Mouse (Mus musculus) midbrain, embryonic 15.5 days (tissue): ENCODE results near the gene Zfp638. TPM values are rescaled to one million over a fixed set of nuclear protein-coding genes. Genes with fewer than 3 reads are reported as not detected.

ENCODE experiments used
- ATAC-seq: fragments of 200-750 bp; cut with Nextera tagmentation; replicated peaks from 2 replicates; pipeline ENCODE4 v1.8.0; 2017; ENCODE audit warnings: moderate TSS enrichment
- H3K27ac ChIP-seq: fragments of 300-500 bp; sonication (generic); 2 replicates; pipeline ENCODE4 v1.5.1; 2015; ENCODE audit warnings: mild to moderate bottlenecking, inconsistent platforms
- H3K27me3 ChIP-seq: fragments of 300-500 bp; sonication (generic); replicated peaks from 2 replicates; pipeline ENCODE4 v1.6.1; 2015; ENCODE audit warnings: inconsistent platforms
- H3K36me3 ChIP-seq: fragments of 300-500 bp; sonication (generic); replicated peaks from 2 replicates; pipeline ENCODE4 v1.6.1; 2015; ENCODE audit warnings: inconsistent platforms
- H3K4me1 ChIP-seq: fragments of 300-500 bp; sonication (generic); 2 replicates; pipeline ENCODE4 v1.6.1; 2015; ENCODE audit warnings: inconsistent platforms
- H3K4me2 ChIP-seq: fragments of 300-500 bp; sonication (generic); 2 replicates; pipeline ENCODE4 v1.6.1; 2015; ENCODE audit warnings: inconsistent platforms, mild to moderate bottlenecking, moderate library complexity
- H3K4me3 ChIP-seq: fragments of 300-500 bp; sonication (generic); 2 replicates; pipeline ENCODE4 v1.5.1; 2015; ENCODE audit warnings: mild to moderate bottlenecking, inconsistent platforms
- H3K9ac ChIP-seq: fragments of 300-500 bp; sonication (generic); 2 replicates; pipeline ENCODE4 v1.6.1; 2015; ENCODE audit warnings: mild to moderate bottlenecking, inconsistent platforms
- H3K9me3 ChIP-seq: fragments of 300-500 bp; sonication (generic); 2 replicates; pipeline ENCODE4 v1.6.1; 2016; ENCODE audit warnings: inconsistent platforms
- WGBS: fragments of 180-500 bp; shearing (Covaris S2); methylation state at CpG from one replicate; pipeline ENCODE4 v1.1.7; 2015; ENCODE audit warnings: mixed read lengths; 5-methylcytosine and 5-hydroxymethylcytosine counted together
- polyA plus RNA-seq: library from polyadenylated mRNA; unstranded; fragments of >200 nt; fragmentation: Nextera tagmentation; extraction: Ambion mirVana; gene quantifications from 2 replicates; pipeline ENCODE4 v1.2.1, GENCODE M21; 2015

Gene Zfp638
- polyA plus RNA-seq, 1 experiment from 2014 or later = 76.5 TPM

DNA sequence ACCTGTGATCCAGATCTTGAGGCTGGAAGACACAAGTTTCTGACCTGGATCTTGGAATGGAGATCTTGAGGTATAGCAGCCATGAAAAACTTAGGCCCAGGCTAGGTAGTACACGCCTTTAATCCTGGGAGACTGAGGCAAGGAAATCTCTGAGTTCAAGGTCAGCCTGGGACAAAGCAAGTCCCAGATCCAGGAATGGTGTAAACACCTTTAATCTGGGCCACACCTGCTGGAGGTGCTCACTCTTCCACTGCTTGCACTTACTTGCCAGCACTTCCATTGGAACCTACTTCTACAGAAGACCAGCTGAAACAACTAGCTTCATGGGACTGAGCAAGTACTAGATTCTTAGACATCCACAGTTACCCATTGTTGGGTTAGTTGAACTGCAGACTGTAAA is 26.2 kb downstream of the Zfp638 start:
- ATAC-seq = no peak
- H3K4me3 ChIP-seq = no peak overlapping the region
- no peaks in the 10 kb centered on the region for H3K27me3 ChIP-seq
- H3K36me3 ChIP-seq = no peaks in the 10 kb centered on the region
- no peaks in the 10 kb centered on the region for H3K9me3 ChIP-seq
- H3K9ac ChIP-seq = no peak overlapping the region
- no peaks in the 10 kb centered on the region for H3K4me1 ChIP-seq
- H3K4me2 ChIP-seq = no peak overlapping the region
- WGBS = 84% methylated on average over 1 of the region's 1 CpGs
- no peak overlapping the region for H3K27ac ChIP-seq

DNA sequence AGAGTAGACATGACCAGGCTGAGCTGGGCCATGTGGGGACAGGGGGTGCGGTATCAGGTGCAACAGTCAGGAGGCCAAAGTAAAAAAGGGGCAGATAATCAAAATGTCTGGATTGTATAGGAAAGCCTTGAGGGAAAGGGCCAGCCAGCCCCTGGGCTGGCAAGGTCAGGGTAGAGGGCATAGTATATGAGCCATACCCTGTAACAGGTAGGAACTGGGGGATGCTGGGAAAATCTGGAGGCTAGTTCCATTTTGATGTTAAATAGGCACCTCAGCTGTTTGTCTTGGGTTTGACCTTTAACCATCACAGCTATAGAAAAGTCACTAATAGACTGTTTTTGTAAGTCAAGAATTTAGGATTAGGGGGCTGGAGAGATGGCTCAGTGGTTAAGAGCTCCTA is 26.7 kb downstream of the Zfp638 start:
- 97% methylated on average over 1 of the region's 1 CpGs for WGBS
- no peak for ATAC-seq
- Histone ChIP-seq H3K4me1 (no peaks in the 10 kb centered on the region), H3K27ac (no peak overlapping the region), H3K4me2 (no peak overlapping the region), H3K4me3 (no peak overlapping the region), H3K9ac (no peak overlapping the region), H3K9me3 (no peaks in the 10 kb centered on the region), H3K36me3 (no peaks in the 10 kb centered on the region), H3K27me3 (no peaks in the 10 kb centered on the region)

- H3K9ac ChIP-seq = no peak overlapping the region
- H3K27me3 ChIP-seq = no peaks in the 10 kb centered on the region
- no peak for ATAC-seq
- H3K36me3 ChIP-seq = no peaks in the 10 kb centered on the region
- no peak overlapping the region for H3K4me3 ChIP-seq
- H3K4me1 ChIP-seq = no peaks in the 10 kb centered on the region
- no peak overlapping the region for H3K27ac ChIP-seq
- H3K9me3 ChIP-seq = no peaks in the 10 kb centered on the region
- 69% methylated on average over 4 of the region's 4 CpGs for WGBS
- H3K4me2 ChIP-seq = no peak overlapping the region
These were observed 32.2 kb downstream of the Zfp638 start for GRCm38 (mm10) chr6:83899142-83899541.

- H3K9ac ChIP-seq = no peak overlapping the region
- H3K4me1 ChIP-seq = no peaks in the 10 kb centered on the region
- H3K27ac ChIP-seq = no peak overlapping the region
- H3K9me3 ChIP-seq = no peaks in the 10 kb centered on the region
- no peaks in the 10 kb centered on the region for H3K36me3 ChIP-seq
- no peak for ATAC-seq
- 72% methylated on average over 1 of the region's 1 CpGs for WGBS
- no peak overlapping the region for H3K4me2 ChIP-seq
- no peak overlapping the region for H3K4me3 ChIP-seq
- H3K27me3 ChIP-seq = no peaks in the 10 kb centered on the region
These were observed 38.4 kb downstream of the Zfp638 start for GRCm38 (mm10) chr6:83905276-83905675.

GRCm38 (mm10) chr6:83906659-83907058 is 39.8 kb downstream of the Zfp638 start:
- no peak overlapping the region for H3K4me2 ChIP-seq
- H3K36me3 ChIP-seq = no peaks in the 10 kb centered on the region
- ATAC-seq = no peak
- H3K4me1 ChIP-seq = no peaks in the 10 kb centered on the region
- no peak overlapping the region for H3K4me3 ChIP-seq
- no peak overlapping the region for H3K27ac ChIP-seq
- no peak overlapping the region for H3K9ac ChIP-seq
- no peaks in the 10 kb centered on the region for H3K27me3 ChIP-seq
- H3K9me3 ChIP-seq = no peaks in the 10 kb centered on the region

DNA sequence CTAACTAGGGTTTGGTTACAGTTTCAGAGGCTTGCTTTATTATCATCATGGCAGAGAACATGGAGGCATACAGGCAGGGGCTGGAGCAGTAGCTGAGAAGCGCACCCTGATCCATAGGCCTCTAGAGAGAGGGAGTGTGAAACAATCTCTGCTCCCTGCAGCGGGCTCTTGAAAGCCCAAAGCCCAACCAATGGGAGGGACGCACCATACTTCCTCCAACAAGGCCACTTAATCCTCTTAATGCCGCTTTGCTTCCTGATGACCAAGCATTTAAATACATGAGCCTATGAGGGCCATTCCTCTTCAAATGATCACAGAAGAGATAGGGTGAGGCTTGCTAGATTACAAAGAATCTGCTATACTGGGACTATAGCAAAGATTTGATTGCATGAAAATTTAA is 41.5 kb downstream of the Zfp638 start:
- Histone ChIP-seq H3K27me3 (no peaks in the 10 kb centered on the region), H3K36me3 (no peaks in the 10 kb centered on the region), H3K4me3 (no peak overlapping the region), H3K4me2 (no peak overlapping the region), H3K27ac (no peak overlapping the region), H3K9me3 (no peaks in the 10 kb centered on the region), H3K9ac (no peak overlapping the region), H3K4me1 (no peaks in the 10 kb centered on the region)
- no peak for ATAC-seq
- WGBS = 11% methylated on average over 4 of the region's 4 CpGs

DNA sequence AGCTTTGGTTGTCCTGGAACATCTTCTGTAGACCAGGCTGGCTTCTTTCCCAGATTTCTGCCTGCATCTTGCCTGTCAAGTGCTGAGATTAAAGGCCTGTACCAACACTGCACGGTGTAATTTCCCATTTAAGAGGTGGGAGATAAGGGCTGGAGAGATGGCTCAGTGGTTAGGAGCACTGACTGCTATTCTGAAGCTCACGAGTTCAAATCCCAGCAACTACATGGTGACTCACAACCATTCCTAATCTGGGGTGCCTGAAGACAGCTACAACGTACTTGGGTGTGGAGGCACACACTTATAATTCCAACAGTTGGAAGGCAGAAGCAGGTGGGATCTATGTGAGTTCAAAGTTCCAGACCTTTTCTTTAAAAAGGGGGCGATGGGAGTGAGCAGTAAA is 46.8 kb downstream of the Zfp638 start:
- H3K4me3 ChIP-seq = peak overlapping the region; percentile 83
- no peaks in the 10 kb centered on the region for H3K27me3 ChIP-seq
- H3K9ac ChIP-seq = no peak overlapping the region
- no peaks in the 10 kb centered on the region for H3K36me3 ChIP-seq
- no peaks in the 10 kb centered on the region for H3K9me3 ChIP-seq
- peaks cover 6% of the 10 kb centered on the region for H3K4me1 ChIP-seq
- peak overlapping the region; percentile 57; the same call in 1 of the 2 replicates for H3K4me2 ChIP-seq
- WGBS = 42% methylated on average over 4 of the region's 4 CpGs
- ATAC-seq = peak; percentile 28
- no peak overlapping the region for H3K27ac ChIP-seq

DNA sequence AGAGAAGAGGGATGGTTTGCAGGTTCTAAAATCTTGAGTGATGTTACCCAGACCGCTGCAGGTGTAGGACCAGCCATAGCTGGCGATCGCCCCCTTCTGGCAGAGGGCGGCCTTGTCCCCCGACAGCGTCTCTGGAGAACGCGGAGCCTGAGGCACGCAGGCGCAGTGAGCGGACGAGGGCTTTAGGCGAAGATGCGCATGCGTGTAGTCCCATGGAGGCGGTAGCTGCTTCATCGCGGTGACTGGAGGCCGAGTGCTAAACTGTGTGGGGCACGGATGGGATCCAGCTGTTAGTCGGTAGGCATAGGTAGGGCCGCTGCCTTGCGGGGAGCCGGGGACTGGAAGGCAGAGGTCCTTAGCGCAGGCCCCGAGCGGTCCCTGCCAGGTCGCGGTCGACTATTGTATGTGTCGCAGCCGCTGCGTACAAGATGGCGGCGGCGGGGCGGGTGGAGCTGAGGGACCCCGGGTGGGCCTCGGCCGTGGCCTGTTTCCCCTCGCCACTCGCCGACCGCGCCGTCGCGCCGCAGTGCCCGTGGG is 47.3 kb downstream of the Zfp638 start:
- Histone ChIP-seq H3K9ac (peak overlapping the region; percentile 95), H3K4me2 (peak overlapping the region; percentile 57; the same call in 1 of the 2 replicates), H3K36me3 (no peaks in the 10 kb centered on the region), H3K4me3 (peak overlapping the region; percentile 83), H3K27me3 (no peaks in the 10 kb centered on the region), H3K9me3 (no peaks in the 10 kb centered on the region), H3K4me1 (peaks cover 6% of the 10 kb centered on the region), H3K27ac (peak overlapping the region; percentile 97)
- ATAC-seq = peak; percentile 97
- WGBS = 0% methylated on average over 44 of the region's 50 CpGs

- peak overlapping the region; percentile 57 for H3K4me2 ChIP-seq
- peak overlapping the region; percentile 95 for H3K9ac ChIP-seq
- H3K27ac ChIP-seq = peak overlapping the region; percentile 97
- WGBS = under 1% methylated on average over 36 of the region's 40 CpGs
- no peaks in the 10 kb centered on the region for H3K9me3 ChIP-seq
- no peaks in the 10 kb centered on the region for H3K36me3 ChIP-seq
- peak; percentile 81 for ATAC-seq
- H3K4me1 ChIP-seq = peaks cover 6% of the 10 kb centered on the region
- H3K27me3 ChIP-seq = no peaks in the 10 kb centered on the region
- H3K4me3 ChIP-seq = peak overlapping the region; percentile 83
These were observed 47.9 kb downstream of the Zfp638 start for GRCm38 (mm10) chr6:83914720-83915271.

GRCm38 (mm10) chr6:83927418-83927817 is 60.5 kb downstream of the Zfp638 start:
- Histone ChIP-seq H3K4me2 (no peak overlapping the region), H3K27me3 (no peaks in the 10 kb centered on the region), H3K36me3 (no peaks in the 10 kb centered on the region; the same call in 1 of the 2 replicates), H3K4me1 (0 out of 2 replicates have a peak, but pooled peaks cover 17% of the 10 kb centered on the region), H3K4me3 (no peak overlapping the region), H3K9ac (no peak overlapping the region), H3K9me3 (no peaks in the 10 kb centered on the region), H3K27ac (no peak overlapping the region)
- ATAC-seq = no peak
- WGBS = 79% methylated on average over 1 of the region's 1 CpGs

DNA sequence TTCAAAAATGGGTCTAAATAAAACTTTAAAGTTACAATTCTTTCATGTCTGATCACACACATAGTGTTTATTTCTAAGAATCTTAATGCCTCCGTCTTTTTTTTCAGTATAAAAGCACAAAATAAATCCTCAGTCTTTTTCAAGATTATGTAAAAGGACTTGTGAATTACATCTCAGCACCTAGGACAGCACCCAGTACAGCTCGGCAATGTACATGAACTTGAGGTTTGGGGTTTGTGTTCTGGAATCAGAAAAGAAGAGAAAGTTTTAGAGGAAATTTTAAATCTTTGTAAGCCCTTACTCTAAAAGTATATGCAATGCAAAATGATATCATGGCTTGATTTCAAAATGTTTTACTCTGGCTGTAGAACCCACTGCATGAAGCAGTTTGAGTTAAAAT is 61.3 kb downstream of the Zfp638 start:
- Histone ChIP-seq H3K27me3 (no peaks in the 10 kb centered on the region), H3K4me3 (no peak overlapping the region), H3K36me3 (no peaks in the 10 kb centered on the region; the same call in 1 of the 2 replicates), H3K27ac (no peak overlapping the region), H3K4me1 (peaks cover 21% of the 10 kb centered on the region; the same call in 1 of the 2 replicates), H3K9me3 (no peaks in the 10 kb centered on the region), H3K9ac (no peak overlapping the region), H3K4me2 (no peak overlapping the region)
- WGBS = 73% methylated on average over 2 of the region's 2 CpGs
- ATAC-seq = no peak

GRCm38 (mm10) chr6:83939492-83939891 is 72.6 kb downstream of the Zfp638 start:
- no peak for ATAC-seq
- Histone ChIP-seq H3K36me3 (peaks cover 9% of the 10 kb centered on the region), H3K9ac (no peak overlapping the region), H3K4me2 (no peak overlapping the region), H3K27me3 (no peaks in the 10 kb centered on the region), H3K4me3 (no peak overlapping the region), H3K9me3 (no peaks in the 10 kb centered on the region), H3K4me1 (no peaks in the 10 kb centered on the region), H3K27ac (no peak overlapping the region)
- WGBS = 94% methylated on average over 2 of the region's 2 CpGs

DNA sequence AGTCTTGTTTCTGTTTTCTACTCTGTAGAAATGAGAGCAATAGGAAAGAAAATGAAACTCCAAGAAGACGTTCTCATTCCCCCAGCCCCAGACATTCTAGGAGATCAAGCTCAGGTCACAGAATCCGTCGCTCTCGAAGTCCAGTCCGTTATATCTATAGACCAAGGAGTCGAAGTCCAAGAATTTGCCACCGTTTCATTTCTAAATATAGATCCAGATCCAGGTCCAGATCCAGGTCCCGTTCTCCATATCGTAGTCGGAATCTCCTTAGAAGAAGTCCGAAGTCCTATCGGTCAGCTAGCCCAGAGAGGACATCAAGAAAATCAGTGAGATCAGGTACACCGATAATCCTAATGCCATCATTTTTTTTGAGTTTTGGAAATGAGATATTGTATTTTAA is 75.9 kb downstream of the Zfp638 start:
- H3K27ac ChIP-seq = no peak overlapping the region
- H3K4me3 ChIP-seq = no peak overlapping the region
- WGBS = 95% methylated on average over 13 of the region's 13 CpGs
- no peak for ATAC-seq
- no peaks in the 10 kb centered on the region for H3K4me1 ChIP-seq
- H3K9ac ChIP-seq = no peak overlapping the region
- no peaks in the 10 kb centered on the region for H3K9me3 ChIP-seq
- H3K4me2 ChIP-seq = no peak overlapping the region
- no peaks in the 10 kb centered on the region for H3K27me3 ChIP-seq
- H3K36me3 ChIP-seq = peaks cover 18% of the 10 kb centered on the region
